Mouse (Mus musculus): ENCODE data around the gene Fabp3. TPM values are rescaled to one million over a fixed set of nuclear protein-coding genes. Genes with fewer than 3 reads are reported as not detected.

Gene Fabp3
- total and polyA plus RNA-seq, 2 experiments from 2014 or later, result 3,924 to 10,729 TPM

DNA sequence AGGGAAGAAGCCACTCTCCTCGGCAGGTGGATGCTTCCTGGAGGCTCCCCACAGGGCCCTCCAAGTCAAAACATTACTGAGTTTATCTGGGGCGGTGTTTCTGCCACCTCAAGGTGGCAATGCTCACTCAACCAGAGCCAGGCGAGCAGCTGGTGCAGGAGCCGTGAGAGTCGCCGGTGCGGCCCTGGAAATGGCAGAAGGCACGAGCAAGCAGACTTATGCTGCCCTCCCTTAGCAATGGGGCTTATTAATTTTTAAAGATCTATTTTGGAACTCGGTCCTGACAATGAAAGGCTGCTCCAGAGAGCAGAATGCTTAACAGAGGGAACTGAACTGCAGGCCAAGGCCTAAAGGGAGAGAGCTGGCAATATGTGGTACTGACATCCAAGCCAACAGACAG lies 19.0 kb downstream of the Fabp3 start:
- Histone ChIP-seq H3K4me3 (ENCODE audit: low read depth, low read length) (no peak overlapping the region), H3K9ac (replicated peaks; ENCODE audit: low read depth, low read length) (no peak overlapping the region), H3K36me3 (replicated peaks; ENCODE audit: control insufficient read depth, insufficient read depth, low read length) (peaks cover 37% of the 10 kb centered on the region), H3K9me3 (replicated peaks; ENCODE audit: control insufficient read depth, low read length) (no peaks in the 10 kb centered on the region), H3K27ac (ENCODE audit: low read depth) (no peak overlapping the region), H3K4me1 (ENCODE audit: control insufficient read depth, insufficient read depth) (peaks cover 8% of the 10 kb centered on the region; the same call in 1 of the 2 replicates), H3K27me3 (ENCODE audit: control insufficient read depth, insufficient read depth, low read length) (no peaks in the 10 kb centered on the region), H3K4me2 (ENCODE audit: low read depth, low read length) (no peak overlapping the region)
- TF ChIP-seq EP300 (IDR thresholded peaks at IDR 0.05; ENCODE audit: low read depth) (no peak), CTCF (IDR thresholded peaks at IDR 0.05; ENCODE audit: low read depth) (no peak)
- DNase-seq (ENCODE audit: low spot score) (no peak), ATAC-seq (ENCODE audit: insufficient read depth, low read depth) (no peak)
- 74% methylated on average over 9 of the region's 9 CpGs for WGBS

- Histone ChIP-seq H3K4me2 (ENCODE audit: low read depth, low read length) (no peak overlapping the region), H3K4me1 (ENCODE audit: control insufficient read depth, insufficient read depth) (no peaks in the 10 kb centered on the region), H3K4me3 (ENCODE audit: low read depth, low read length) (no peak overlapping the region), H3K27ac (ENCODE audit: low read depth) (no peak overlapping the region), H3K9me3 (replicated peaks; ENCODE audit: control insufficient read depth, low read length) (no peaks in the 10 kb centered on the region), H3K27me3 (ENCODE audit: control insufficient read depth, insufficient read depth, low read length) (no peaks in the 10 kb centered on the region), H3K36me3 (replicated peaks; ENCODE audit: control insufficient read depth, insufficient read depth, low read length) (peaks cover 65% of the 10 kb centered on the region), H3K9ac (replicated peaks; ENCODE audit: low read depth, low read length) (no peak overlapping the region)
- TF ChIP-seq CTCF (IDR thresholded peaks at IDR 0.05; ENCODE audit: low read depth) (no peak), EP300 (IDR thresholded peaks at IDR 0.05; ENCODE audit: low read depth) (no peak)
- WGBS, result 82% methylated on average over 5 of the region's 5 CpGs
- no peak for ATAC-seq (ENCODE audit: insufficient read depth, low read depth)
- DNase-seq (ENCODE audit: low spot score), result no peak
Observed at GRCm38 (mm10) chr4:130335867-130336266, 27.5 kb downstream of the Fabp3 start.

- ATAC-seq (ENCODE audit: insufficient read depth, low read depth) (peak; percentile 67; the same call in 1 of the 2 replicates), DNase-seq (ENCODE audit: low spot score) (peak; percentile 76)
- no peak overlapping the region for H3K27ac ChIP-seq (ENCODE audit: low read depth)
- TF ChIP-seq CTCF (IDR thresholded peaks at IDR 0.05; ENCODE audit: low read depth), result peak; percentile 86
- no peak for TF ChIP-seq EP300 (IDR thresholded peaks at IDR 0.05; ENCODE audit: low read depth)
- no peak overlapping the region for H3K4me3 ChIP-seq (ENCODE audit: low read depth, low read length)
- H3K4me1 ChIP-seq (ENCODE audit: control insufficient read depth, insufficient read depth), result no peaks in the 10 kb centered on the region
- H3K27me3 ChIP-seq (ENCODE audit: control insufficient read depth, insufficient read depth, low read length), result no peaks in the 10 kb centered on the region
- H3K36me3 ChIP-seq (replicated peaks; ENCODE audit: control insufficient read depth, insufficient read depth, low read length), result peaks cover 44% of the 10 kb centered on the region
- 22% methylated on average over 4 of the region's 4 CpGs for WGBS
- H3K4me2 ChIP-seq (ENCODE audit: low read depth, low read length), result no peak overlapping the region
- no peaks in the 10 kb centered on the region for H3K9me3 ChIP-seq (replicated peaks; ENCODE audit: control insufficient read depth, low read length)
- H3K9ac ChIP-seq (replicated peaks; ENCODE audit: low read depth, low read length), result no peak overlapping the region
Observed at GRCm38 (mm10) chr4:130341691-130342090, 33.3 kb downstream of the Fabp3 start.

GRCm38 (mm10) chr4:130349666-130350065 lies 41.3 kb downstream of the Fabp3 start:
- WGBS, result 92% methylated on average over 6 of the region's 6 CpGs

GRCm38 (mm10) chr4:130350690-130351422 lies 42.5 kb downstream of the Fabp3 start:
- Histone ChIP-seq H3K4me3 (ENCODE audit: low read depth, low read length) (no peak overlapping the region), H3K9me3 (replicated peaks; ENCODE audit: control insufficient read depth, low read length) (no peaks in the 10 kb centered on the region), H3K27me3 (ENCODE audit: control insufficient read depth, insufficient read depth, low read length) (no peaks in the 10 kb centered on the region), H3K36me3 (replicated peaks; ENCODE audit: control insufficient read depth, insufficient read depth, low read length) (peaks cover 70% of the 10 kb centered on the region), H3K4me1 (ENCODE audit: control insufficient read depth, insufficient read depth) (no peaks in the 10 kb centered on the region), H3K27ac (ENCODE audit: low read depth) (no peak overlapping the region), H3K9ac (replicated peaks; ENCODE audit: low read depth, low read length) (no peak overlapping the region), H3K4me2 (ENCODE audit: low read depth, low read length) (no peak overlapping the region)
- no peak for DNase-seq (ENCODE audit: low spot score)
- 84% methylated on average over 16 of the region's 16 CpGs for WGBS
- no peak for ATAC-seq (ENCODE audit: insufficient read depth, low read depth)
- TF ChIP-seq CTCF (IDR thresholded peaks at IDR 0.05; ENCODE audit: low read depth) (no peak), EP300 (IDR thresholded peaks at IDR 0.05; ENCODE audit: low read depth) (no peak)

More at GRCm38 (mm10) chr4:130349666-130350065, 41.3 kb downstream of the Fabp3 start:
- no peaks in the 10 kb centered on the region for H3K27me3 ChIP-seq (ENCODE audit: control insufficient read depth, insufficient read depth, low read length)
- H3K27ac ChIP-seq (ENCODE audit: low read depth), result no peak overlapping the region
- H3K9ac ChIP-seq (replicated peaks; ENCODE audit: low read depth, low read length), result no peak overlapping the region
- DNase-seq (ENCODE audit: low spot score) (no peak), ATAC-seq (ENCODE audit: insufficient read depth, low read depth) (no peak)
- H3K4me3 ChIP-seq (ENCODE audit: low read depth, low read length), result no peak overlapping the region
- TF ChIP-seq EP300 (IDR thresholded peaks at IDR 0.05; ENCODE audit: low read depth) (no peak), CTCF (IDR thresholded peaks at IDR 0.05; ENCODE audit: low read depth) (no peak)
- no peaks in the 10 kb centered on the region for H3K9me3 ChIP-seq (replicated peaks; ENCODE audit: control insufficient read depth, low read length)
- no peaks in the 10 kb centered on the region for H3K4me1 ChIP-seq (ENCODE audit: control insufficient read depth, insufficient read depth)
- H3K4me2 ChIP-seq (ENCODE audit: low read depth, low read length), result no peak overlapping the region
- peaks cover 74% of the 10 kb centered on the region for H3K36me3 ChIP-seq (replicated peaks; ENCODE audit: control insufficient read depth, insufficient read depth, low read length)

DNA sequence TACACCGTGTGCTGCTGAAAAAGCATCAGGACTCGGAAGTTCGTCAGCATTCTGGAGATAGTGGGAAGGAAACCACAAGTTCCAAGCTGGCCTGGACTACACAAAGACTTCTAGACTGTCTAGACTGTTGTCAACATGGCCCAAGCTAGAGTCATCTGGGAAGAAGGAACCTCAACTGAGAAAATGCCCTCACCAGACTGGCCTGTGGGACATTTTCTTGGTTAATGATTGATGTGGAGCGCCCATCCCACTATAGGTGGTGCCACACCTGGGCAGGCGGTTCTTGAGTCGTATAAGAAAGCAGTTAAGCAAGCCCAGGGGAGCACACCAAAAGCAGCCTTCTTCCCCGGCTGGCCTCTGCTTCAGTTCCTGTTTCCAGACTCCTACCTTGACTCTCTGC lies 44.2 kb downstream of the Fabp3 start:
- WGBS, result 87% methylated on average over 7 of the region's 7 CpGs
- ATAC-seq (ENCODE audit: insufficient read depth, low read depth) (no peak), DNase-seq (ENCODE audit: low spot score) (no peak)
- Histone ChIP-seq H3K27ac (ENCODE audit: low read depth) (no peak overlapping the region), H3K9me3 (replicated peaks; ENCODE audit: control insufficient read depth, low read length) (no peaks in the 10 kb centered on the region), H3K4me2 (ENCODE audit: low read depth, low read length) (no peak overlapping the region), H3K9ac (replicated peaks; ENCODE audit: low read depth, low read length) (no peak overlapping the region), H3K4me1 (ENCODE audit: control insufficient read depth, insufficient read depth) (no peaks in the 10 kb centered on the region), H3K27me3 (ENCODE audit: control insufficient read depth, insufficient read depth, low read length) (no peaks in the 10 kb centered on the region), H3K36me3 (replicated peaks; ENCODE audit: control insufficient read depth, insufficient read depth, low read length) (peaks cover 63% of the 10 kb centered on the region), H3K4me3 (ENCODE audit: low read depth, low read length) (no peak overlapping the region)
- TF ChIP-seq EP300 (IDR thresholded peaks at IDR 0.05; ENCODE audit: low read depth) (no peak), CTCF (IDR thresholded peaks at IDR 0.05; ENCODE audit: low read depth) (no peak)

All from heart, postnatal 0 days (tissue).